22 mouse cellular contexts compared by ENCODE assay signal in the genomic region with DNA sequence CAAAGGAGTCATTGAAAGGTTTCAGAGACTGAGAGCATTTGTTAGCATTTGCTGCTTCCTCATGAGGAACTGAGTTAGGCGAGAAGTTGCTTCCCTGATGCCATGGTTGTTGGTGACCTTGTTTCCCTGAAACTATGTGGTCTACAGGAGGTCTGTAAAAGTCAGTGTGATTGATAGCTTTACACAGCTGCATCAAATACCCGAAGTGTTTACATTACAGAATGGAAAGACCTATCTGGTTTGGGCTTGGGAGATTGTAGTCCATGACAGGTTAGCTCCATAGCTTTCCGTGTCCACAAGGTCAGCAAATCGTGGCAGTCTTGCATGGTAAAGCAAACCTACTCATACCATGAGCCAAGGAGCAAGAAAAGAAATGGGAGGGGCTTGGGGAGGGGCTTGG.
"Had no signal": no experiment of that assay in that cellular context is flagged by ENCODE, and none has a peak within 500 bp of the region (broad histone marks: within the 10 kb centered on the region; RNA-seq: fewer than 3 reads in every experiment).

No protein-coding gene starts in this region.

- H3K27ac ChIP-seq: heart, embryonic 10.5 days; heart, embryonic 13.5 days; heart, embryonic 15.5 days; hindbrain, embryonic 13.5 days; hindbrain, embryonic 15.5 days; hindbrain, postnatal 0 days; layer of hippocampus, adult 2 months; left cerebral cortex, adult 2 months; limb, embryonic 13.5 days; limb, embryonic 15.5 days had no signal

- H3K4me1 ChIP-seq: heart, embryonic 10.5 days; heart, embryonic 13.5 days; heart, embryonic 15.5 days; hindbrain, embryonic 13.5 days; hindbrain, embryonic 15.5 days; limb, embryonic 13.5 days; limb, embryonic 15.5 days had no signal

- H3K9me3 ChIP-seq: heart, embryonic 10.5 days; heart, embryonic 13.5 days; heart, embryonic 15.5 days; hindbrain, embryonic 13.5 days; hindbrain, embryonic 15.5 days; limb, embryonic 13.5 days; limb, embryonic 15.5 days had no signal

- H3K27me3 ChIP-seq: heart, embryonic 13.5 days; heart, embryonic 15.5 days; hindbrain, embryonic 13.5 days; hindbrain, embryonic 15.5 days; limb, embryonic 13.5 days; limb, embryonic 15.5 days had no signal

- DNase-seq: gastrocnemius, postnatal 14 days; gastrocnemius, postnatal 36 days; heart, adult 18-20 months; heart, postnatal 14 days; heart, postnatal 36 days; kidney, adult 11 months; kidney, adult 2 months; kidney, postnatal 10 days; kidney, postnatal 25 days; kidney, postnatal 4 days; left cerebral cortex, postnatal 4 days had no signal

- H3K4me3 ChIP-seq: heart, embryonic 10.5 days; heart, embryonic 13.5 days; heart, embryonic 15.5 days; hindbrain, embryonic 13.5 days; hindbrain, embryonic 15.5 days; layer of hippocampus, adult 2 months; left cerebral cortex, adult 2 months; limb, embryonic 13.5 days; limb, embryonic 15.5 days had no signal

- H3K9ac ChIP-seq: heart, embryonic 13.5 days; heart, embryonic 15.5 days; hindbrain, embryonic 13.5 days; hindbrain, embryonic 15.5 days; limb, embryonic 13.5 days; limb, embryonic 15.5 days had no signal

- ATAC-seq: hindbrain, postnatal 0 days; intestine, embryonic 16.5 days had no signal

- H3K4me2 ChIP-seq: heart, embryonic 13.5 days; heart, embryonic 15.5 days; hindbrain, embryonic 13.5 days; hindbrain, embryonic 15.5 days; limb, embryonic 13.5 days; limb, embryonic 15.5 days had no signal

- H3K36me3 ChIP-seq: heart, embryonic 10.5 days; heart, embryonic 13.5 days; heart, embryonic 15.5 days; hindbrain, embryonic 13.5 days; hindbrain, embryonic 15.5 days; limb, embryonic 13.5 days; limb, embryonic 15.5 days had no signal
